Mouse (Mus musculus) kidney, postnatal 10 days (tissue): ENCODE measurements around the gene Npy5r.
A peak's percentile ranks its signal among the peaks of the same experiment; 100 is the strongest.

Experiments used
- DNase-seq: peaks from one replicate; pipeline ENCODE4 v3.0.0; 2021; ENCODE audit warnings: mixed read lengths

Gene Npy5r

DNA sequence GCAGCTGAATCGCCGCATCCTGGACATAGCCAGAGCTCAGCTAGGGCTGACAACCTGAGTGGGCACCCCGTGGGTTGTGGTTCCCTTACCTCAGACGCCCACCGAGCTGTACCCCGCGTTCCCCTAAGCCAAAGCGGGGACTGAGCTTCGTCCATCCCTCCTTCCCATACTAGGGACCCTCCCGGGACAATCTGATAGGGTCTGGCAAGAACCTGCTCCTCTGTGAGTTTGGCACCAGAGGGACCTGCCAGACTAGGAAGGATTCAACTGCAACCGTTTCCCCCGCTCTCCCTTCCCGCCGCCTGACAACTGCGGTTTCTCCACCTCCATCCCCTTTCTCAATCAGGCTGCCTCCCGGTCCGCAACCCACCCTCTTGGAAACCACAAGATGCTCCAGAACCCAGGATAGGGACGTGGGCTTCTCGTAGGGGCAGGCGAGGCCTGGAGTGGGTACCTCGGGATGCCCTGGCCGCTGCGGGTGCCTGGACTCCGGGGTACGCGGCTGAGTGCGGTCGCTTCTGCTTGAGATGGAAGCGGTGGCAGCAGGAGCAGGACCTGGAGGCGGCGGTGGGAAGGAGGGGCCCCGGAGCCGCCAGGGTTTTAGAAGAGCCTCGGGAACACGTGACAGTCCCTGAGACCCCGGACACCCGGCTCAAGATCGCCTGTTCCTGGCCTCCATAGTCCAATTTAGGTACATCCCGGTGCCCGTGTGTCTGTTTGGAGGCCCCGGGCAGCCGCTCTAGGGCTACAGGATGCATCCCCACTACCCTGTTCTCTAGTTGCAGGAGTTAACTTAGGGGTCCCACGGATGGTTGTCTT, at the start of gene Npy5r:
Gene Npy5r, minus strand, starts transcription at position 618 of the 819 bp plus-strand sequence.
- no peak for DNase-seq

DNA sequence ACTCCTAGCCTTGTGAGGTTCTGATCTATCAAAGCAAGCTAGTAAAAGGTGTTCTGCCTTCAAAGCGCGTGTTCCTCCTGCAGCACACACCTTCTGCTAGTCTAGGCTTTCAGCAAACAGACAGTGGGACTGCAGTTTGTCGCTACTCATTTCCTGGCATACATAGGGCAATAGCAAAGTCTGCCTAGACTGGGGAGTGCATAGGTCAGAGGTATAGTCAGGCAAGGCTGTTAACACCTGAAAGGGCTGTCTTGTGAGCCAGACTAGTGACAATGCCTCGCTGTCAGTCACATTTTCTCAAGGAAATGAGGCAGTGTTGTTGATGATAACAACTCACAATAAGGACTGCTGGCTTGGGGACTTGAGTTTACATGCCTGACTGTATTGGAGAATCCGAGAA, 44.0 kb upstream of the Npy5r start:
- no peak for DNase-seq

DNA sequence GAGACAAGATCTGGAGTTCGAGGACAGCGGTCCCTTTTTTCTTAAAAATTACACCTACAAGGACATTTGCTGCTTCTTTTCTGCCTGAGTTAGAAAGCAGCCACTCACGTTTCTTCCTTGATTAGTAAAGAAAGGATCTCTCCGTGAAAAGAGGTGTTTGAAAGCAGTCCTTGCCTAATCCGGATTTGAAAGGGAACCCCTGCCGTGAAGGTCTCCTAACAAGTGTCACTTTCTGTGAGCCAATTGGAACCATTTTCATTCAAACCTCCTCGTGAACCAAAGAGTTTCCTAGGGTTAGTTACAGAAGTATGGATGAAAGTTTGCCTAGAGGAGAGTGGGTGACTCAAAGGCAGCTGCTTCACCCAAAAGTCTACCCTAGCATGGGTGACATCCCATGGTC, 41.5 kb upstream of the Npy5r start:
- DNase-seq = no peak

DNA sequence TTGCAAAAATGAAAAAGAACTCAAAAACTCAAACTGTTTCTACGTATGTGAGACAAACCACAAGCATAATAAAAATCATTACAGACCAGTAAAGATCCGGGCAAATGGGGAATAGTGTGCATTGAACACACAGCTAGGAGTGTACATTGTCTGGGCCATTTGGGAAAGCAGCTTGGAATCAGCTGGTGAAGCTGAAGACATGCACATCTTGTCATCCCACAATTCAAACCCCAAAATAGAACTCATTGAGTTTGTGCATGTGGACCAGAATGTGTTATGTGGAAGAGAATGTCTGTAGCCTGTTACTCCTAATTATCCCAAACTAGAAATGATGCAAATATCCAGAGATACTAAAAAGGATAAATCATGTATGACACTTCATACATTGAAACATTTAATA, 34.9 kb upstream of the Npy5r start:
- no peak for DNase-seq

DNA sequence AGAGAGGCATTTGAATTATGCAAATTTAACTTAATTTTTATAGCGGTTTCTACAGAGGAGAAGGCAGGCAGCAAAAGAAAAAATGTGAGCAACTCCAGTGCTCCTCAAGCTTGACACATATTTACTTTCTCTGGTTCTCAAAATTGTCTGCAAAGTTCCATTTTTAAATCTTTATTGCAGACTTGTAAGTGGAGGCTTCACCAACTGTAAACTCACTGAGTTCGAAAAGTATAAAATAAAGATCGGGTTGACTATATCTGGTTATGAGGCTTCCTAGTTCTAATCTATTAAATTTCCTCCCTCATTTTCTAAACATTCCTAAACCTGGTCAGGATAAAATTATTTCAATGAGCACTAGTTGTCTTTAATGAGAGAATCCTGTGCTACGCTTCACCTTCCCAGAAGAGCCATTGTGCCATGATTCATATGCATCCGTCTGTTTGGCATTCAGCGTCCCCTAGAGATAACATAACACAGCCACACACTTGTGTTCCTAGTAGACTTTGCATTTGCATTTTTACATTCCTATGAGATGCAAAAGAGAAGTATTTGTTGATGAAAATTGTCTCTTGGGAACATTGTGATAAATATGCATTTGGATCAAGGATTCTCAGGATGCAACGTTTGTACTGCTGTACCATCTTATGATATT, 26.5 kb upstream of the Npy5r start:
- DNase-seq = no peak

DNA sequence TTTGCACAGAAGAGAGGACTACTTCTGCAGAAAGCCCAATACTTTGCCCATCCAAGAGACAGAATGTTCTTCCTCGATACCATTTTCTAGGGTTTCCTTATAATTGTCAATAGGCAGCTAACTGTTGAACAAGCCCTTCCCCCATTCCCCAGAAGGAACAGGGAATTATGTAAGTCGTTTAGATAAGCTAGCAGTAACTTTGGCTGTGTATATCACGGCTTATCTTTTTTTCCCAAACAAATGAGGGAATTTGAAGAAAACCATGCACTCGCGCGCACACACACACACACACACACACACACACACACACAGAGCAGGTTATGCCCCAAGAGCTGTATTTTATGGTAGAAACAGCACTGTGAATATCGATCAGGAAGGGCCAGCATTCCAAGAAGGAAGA, 10.9 kb upstream of the Npy5r start:
- DNase-seq = no peak

DNA sequence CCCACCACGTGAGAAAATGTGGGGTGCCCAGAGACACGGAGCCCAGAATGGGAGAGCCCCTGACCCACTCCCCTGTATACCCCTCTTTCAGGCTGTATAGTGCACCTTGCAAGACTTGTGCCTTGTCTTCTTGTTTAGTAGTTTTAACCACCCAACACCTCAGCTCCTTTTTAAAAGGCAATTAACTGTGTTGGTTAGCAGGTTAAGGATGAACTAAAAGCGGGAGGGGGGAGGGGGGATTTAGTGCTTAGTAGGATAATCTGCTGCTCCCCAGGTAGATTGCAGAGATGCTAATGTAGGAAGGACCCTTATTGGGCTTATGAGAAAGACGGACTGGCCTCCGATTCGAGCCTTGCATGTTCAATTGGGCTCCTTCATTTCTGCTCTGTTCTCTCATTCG, 10.1 kb upstream of the Npy5r start:
- no peak for DNase-seq

DNA sequence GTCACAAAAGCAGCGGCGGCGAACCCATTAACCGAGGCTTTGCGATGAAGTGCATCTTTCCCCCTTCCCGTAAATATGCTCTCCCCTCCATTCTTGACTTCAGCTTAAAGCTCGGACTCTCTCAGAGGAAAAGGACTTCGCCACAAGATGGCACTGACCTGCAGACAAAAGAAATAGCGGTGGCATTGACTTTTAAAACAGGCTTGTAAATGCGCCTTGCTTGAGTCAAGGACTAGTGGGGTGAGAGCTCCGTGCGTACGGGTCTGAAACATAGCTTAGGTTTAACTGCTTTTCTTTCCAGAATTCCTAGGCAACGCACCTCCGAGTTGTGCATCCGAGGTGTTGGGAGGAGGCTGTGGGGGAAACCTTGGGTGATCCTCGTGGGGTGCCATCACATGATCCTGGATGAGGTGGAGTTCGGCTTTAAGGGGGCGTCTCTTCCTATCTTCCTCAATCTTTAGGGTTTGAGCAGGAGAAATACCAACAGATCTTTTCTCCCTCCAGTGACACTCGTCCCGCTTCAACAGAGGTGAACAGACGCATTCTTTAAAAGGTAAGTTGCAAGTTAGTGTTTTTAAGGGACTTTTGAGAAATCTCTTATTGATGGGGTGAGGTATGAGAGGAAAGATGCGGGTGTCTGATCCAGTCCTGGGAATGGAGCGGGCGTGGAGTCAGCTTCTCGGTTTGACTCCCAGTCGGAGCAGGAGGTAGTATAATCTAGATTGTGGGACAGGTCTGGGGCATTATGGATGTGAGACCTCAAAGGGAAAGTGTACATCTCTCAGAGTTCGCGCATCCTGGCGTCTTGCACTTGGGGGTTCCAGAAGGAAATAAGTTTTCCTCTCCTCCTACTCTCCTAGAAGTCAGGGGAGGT, 9.3 kb upstream of the Npy5r start, which contains the start of gene Npy1r:
Gene Npy1r, plus strand, starts transcription at position 223 of the 874 bp plus-strand sequence.
- peak; percentile 57 for DNase-seq

DNA sequence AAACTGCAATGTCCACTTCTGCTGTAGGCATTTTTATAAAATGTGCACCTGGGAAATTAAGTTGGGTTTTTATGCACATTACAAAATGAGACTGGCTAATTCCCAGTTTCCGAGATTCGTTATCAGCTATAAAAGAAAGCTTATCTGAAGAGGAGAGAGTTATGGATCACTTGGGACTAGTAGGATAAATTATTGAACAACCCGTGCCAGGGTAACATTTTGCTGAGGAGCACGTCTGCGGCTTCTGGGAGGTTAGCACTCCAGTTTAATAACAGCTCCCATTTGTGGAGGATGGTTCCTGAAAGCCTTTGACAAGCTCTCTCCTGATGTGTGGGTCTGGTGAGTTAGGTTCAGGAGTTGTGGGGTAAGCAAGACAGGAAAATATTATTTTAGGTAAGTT, 2.5 kb upstream of the Npy5r start:
- no peak for DNase-seq

DNA sequence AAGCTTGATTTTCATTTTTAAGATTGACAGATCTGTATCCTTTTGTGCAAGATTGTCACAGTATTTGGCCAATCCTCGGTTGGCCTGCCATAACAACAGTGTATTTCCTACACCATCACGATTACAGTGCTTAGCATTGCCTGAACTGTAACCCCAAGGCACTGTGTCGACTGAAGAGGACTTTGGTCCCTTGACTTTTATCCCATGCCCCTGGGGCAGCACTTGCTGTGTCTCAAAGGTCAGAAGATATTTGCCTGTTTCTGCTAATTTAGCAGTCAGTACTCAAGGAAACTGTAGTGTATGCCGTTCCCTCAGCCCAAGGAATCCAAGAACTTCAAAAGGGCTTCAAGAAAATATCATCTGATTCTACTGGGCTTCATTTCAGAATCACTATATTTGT, 871 bp upstream of the Npy5r start:
- DNase-seq = no peak

DNA sequence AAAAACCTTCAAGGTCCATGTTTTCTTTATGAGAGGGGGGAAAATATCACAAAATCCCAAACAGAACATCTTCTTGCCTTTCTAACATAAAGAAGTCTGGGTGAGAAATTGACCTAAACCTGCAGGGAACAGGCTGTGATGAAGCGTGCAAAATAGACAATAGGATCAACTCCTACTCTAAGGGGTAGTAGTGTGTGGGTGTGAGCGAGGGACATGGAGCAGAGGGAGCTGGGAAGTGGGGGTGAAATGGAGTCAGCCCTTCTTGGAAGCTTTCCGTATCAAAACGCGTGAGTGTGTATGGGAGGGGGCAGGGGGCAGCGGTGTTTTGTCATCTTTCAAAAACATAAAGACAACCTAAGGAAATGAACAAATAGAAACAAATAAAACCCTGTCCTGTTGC, 467 bp upstream of the Npy5r start:
- DNase-seq = no peak

DNA sequence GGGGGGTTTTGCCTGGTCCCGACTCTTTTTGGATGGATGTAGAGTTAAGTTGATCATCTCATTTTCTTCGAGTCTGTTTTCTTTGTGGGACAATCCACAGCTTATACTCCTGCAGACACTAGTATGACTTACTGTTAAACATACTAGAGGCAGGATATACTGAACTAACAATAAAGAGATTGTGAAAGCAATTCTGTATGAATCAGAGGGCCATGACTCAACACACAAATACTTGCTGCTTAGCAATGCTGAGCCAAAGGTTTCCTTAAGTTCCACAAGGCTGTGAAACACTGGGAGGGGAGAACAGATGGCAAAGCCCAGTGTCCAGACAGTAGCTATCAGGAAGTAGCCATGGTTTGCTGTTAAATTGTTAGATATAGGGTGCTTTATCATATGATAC, 6.7 kb downstream of the Npy5r start:
- no peak for DNase-seq

DNA sequence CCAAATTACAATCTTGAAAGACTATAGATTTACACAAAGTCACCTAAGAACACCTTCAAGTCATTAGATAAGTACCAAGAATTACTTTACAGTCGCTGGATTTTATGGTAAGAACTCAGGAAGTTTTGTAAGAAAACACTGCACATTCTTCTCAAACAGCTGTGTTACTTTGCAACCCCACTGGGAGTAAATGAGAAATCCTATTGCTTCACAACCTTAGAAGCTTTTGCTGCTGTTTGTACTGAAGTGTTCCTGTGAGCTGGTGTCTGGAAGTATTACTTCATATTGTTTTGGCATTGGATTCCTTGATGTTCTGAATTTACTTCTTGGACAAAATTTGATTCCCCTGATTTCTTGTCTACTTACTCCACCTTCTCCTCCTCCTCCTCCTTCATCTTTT, 57.2 kb downstream of the Npy5r start:
- DNase-seq = no peak
